Mouse (Mus musculus): ENCODE measurements around the gene Mfap2. TPM values are rescaled to one million over a fixed set of nuclear protein-coding genes. Genes with fewer than 3 reads are reported as not detected.
A peak's percentile ranks its signal among the peaks of the same experiment; 100 is the strongest.

Gene Mfap2
- polyA plus RNA-seq, 1 experiment from 2014 or later: 423 TPM

GRCm38 (mm10) chr4:141056970-141057369 lies 46.8 kb downstream of the Mfap2 start:
- WGBS: 94% methylated on average over 10 of the region's 10 CpGs
- H3K27ac ChIP-seq (ENCODE audit: low read length): no peak overlapping the region
- H3K27me3 ChIP-seq (ENCODE audit: control insufficient read depth, insufficient read depth, low read length): no peaks in the 10 kb centered on the region
- H3K9ac ChIP-seq (ENCODE audit: low read length): no peak overlapping the region
- H3K36me3 ChIP-seq (ENCODE audit: control insufficient read depth, insufficient read depth, low read length): no peaks in the 10 kb centered on the region
- no peak overlapping the region for H3K4me2 ChIP-seq (ENCODE audit: low read depth, low read length)
- H3K4me1 ChIP-seq (ENCODE audit: control insufficient read depth, insufficient read depth, low read length): peaks cover 16% of the 10 kb centered on the region
- H3K9me3 ChIP-seq (replicated peaks; ENCODE audit: control insufficient read depth, low read length): no peaks in the 10 kb centered on the region
- ATAC-seq (ENCODE audit: insufficient read depth, low FRiP score): no peak
- H3K4me3 ChIP-seq (replicated peaks; ENCODE audit: low read length): no peak overlapping the region

DNA sequence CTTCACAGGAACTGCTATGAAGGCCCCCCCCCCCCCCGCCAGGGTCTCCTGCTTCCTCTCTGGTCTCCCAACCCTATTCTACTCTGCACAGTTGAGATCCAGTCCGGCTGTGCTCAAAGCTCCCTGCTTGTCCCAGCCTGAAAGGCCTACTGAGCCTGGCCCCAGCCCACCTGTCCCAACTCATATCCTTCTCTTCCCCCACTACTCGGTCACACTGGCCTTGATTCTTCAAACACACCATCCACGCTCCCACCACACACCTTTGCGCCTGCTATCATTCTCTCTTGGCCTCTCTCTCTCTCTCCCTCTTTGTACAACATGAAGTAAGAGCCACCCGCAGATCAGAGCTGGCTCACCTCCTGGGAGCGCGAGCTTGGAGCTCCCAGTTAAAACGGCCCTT lies 48.6 kb downstream of the Mfap2 start:
- H3K4me2 ChIP-seq (ENCODE audit: low read depth, low read length): no peak overlapping the region
- ATAC-seq (ENCODE audit: insufficient read depth, low FRiP score): no peak
- H3K9me3 ChIP-seq (replicated peaks; ENCODE audit: control insufficient read depth, low read length): no peaks in the 10 kb centered on the region
- no peak overlapping the region for H3K4me3 ChIP-seq (replicated peaks; ENCODE audit: low read length)
- H3K9ac ChIP-seq (ENCODE audit: low read length): no peak overlapping the region
- no peaks in the 10 kb centered on the region for H3K27me3 ChIP-seq (ENCODE audit: control insufficient read depth, insufficient read depth, low read length)
- no peak overlapping the region for H3K27ac ChIP-seq (ENCODE audit: low read length)
- peaks cover 11% of the 10 kb centered on the region for H3K4me1 ChIP-seq (ENCODE audit: control insufficient read depth, insufficient read depth, low read length)
- WGBS: 66% methylated on average over 9 of the region's 9 CpGs
- H3K36me3 ChIP-seq (ENCODE audit: control insufficient read depth, insufficient read depth, low read length): no peaks in the 10 kb centered on the region

- Histone ChIP-seq H3K27ac (ENCODE audit: low read length) (peak overlapping the region; percentile 91), H3K27me3 (ENCODE audit: control insufficient read depth, insufficient read depth, low read length) (no peaks in the 10 kb centered on the region), H3K4me1 (ENCODE audit: control insufficient read depth, insufficient read depth, low read length) (peaks cover 7% of the 10 kb centered on the region; the same call in 1 of the 2 replicates), H3K36me3 (ENCODE audit: control insufficient read depth, insufficient read depth, low read length) (no peaks in the 10 kb centered on the region), H3K9me3 (replicated peaks; ENCODE audit: control insufficient read depth, low read length) (no peaks in the 10 kb centered on the region), H3K4me3 (replicated peaks; ENCODE audit: low read length) (peak overlapping the region; percentile 71), H3K4me2 (ENCODE audit: low read depth, low read length) (peak overlapping the region; percentile 80), H3K9ac (ENCODE audit: low read length) (peak overlapping the region; percentile 91)
- WGBS: 2% methylated on average over 32 of the region's 32 CpGs
- ATAC-seq (ENCODE audit: insufficient read depth, low FRiP score): peak; percentile 48; the same call in 1 of the 2 replicates
Observed at GRCm38 (mm10) chr4:141059616-141060425, 49.6 kb downstream of the Mfap2 start.

DNA sequence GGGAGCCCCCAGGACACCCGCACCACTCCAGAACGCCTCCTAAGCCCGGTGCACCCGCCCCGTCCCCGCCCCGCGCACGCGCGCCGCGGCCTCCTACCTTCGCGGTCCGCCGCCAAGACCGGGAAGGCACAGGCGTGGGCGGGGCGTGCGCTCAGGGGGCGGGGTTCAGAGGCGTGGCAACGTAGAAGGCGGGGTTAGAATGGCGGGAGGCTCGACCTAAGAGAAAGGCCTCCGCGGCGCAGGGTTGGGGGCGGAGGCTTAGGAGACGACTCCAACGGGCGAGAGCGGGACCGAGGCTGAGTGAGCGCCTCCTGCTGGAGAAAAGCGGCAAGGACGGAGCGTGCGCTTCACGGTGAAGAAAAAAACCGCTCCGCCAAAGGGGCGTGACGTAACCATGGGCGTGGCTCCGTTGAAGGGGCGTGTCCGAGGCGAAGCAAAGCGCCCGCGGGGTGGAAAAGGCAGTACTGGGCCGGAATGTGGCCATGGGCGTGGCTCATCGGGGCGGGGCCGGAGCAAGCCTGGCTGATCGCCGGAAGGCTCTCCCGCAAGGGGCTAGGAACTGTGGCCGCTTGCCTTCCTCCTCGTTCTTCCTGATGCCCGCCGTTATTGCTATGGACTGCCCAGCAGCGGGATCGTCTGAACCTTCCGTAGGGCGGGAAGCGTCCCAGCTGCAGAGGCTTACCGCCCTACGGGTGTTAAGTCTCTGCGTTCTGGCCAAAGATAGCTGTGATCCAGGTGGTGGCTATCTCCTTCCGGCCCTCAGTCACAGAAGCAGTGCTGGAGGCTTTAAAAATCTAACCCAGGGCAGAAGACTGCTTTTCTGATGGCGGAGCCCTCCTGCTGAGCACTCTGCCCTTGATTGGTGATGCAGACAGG lies 50.4 kb downstream of the Mfap2 start, which contains the start of gene Crocc:
TSS of gene Crocc (minus strand) at position 125 of the 876 bp plus-strand sequence.
- Histone ChIP-seq H3K9ac (ENCODE audit: low read length) (peak within 1 kb of the TSS; percentile 91), H3K9me3 (replicated peaks; ENCODE audit: control insufficient read depth, low read length) (no peaks in the 10 kb centered on the region), H3K4me1 (ENCODE audit: control insufficient read depth, insufficient read depth, low read length) (peaks cover 9% of the 10 kb centered on the region; the same call in 1 of the 2 replicates), H3K4me2 (ENCODE audit: low read depth, low read length) (peak within 1 kb of the TSS; percentile 80), H3K4me3 (replicated peaks; ENCODE audit: low read length) (peak within 1 kb of the TSS; percentile 71), H3K27me3 (ENCODE audit: control insufficient read depth, insufficient read depth, low read length) (no peaks in the 10 kb centered on the region), H3K27ac (ENCODE audit: low read length) (peak within 1 kb of the TSS; percentile 96), H3K36me3 (ENCODE audit: control insufficient read depth, insufficient read depth, low read length) (no peaks in the 10 kb centered on the region)
- WGBS: under 1% methylated on average over 77 of the region's 77 CpGs
- ATAC-seq (ENCODE audit: insufficient read depth, low FRiP score): peak; percentile 96

GRCm38 (mm10) chr4:141064104-141064659 lies 54.0 kb downstream of the Mfap2 start:
- Histone ChIP-seq H3K36me3 (ENCODE audit: control insufficient read depth, insufficient read depth, low read length) (no peaks in the 10 kb centered on the region; the same call in 1 of the 2 replicates), H3K4me2 (ENCODE audit: low read depth, low read length) (no peak overlapping the region), H3K4me1 (ENCODE audit: control insufficient read depth, insufficient read depth, low read length) (peaks cover 16% of the 10 kb centered on the region), H3K9me3 (replicated peaks; ENCODE audit: control insufficient read depth, low read length) (no peaks in the 10 kb centered on the region), H3K4me3 (replicated peaks; ENCODE audit: low read length) (no peak overlapping the region), H3K9ac (ENCODE audit: low read length) (no peak overlapping the region), H3K27ac (ENCODE audit: low read length) (no peak overlapping the region), H3K27me3 (ENCODE audit: control insufficient read depth, insufficient read depth, low read length) (no peaks in the 10 kb centered on the region)
- ATAC-seq (ENCODE audit: insufficient read depth, low FRiP score): no peak
- 86% methylated on average over 4 of the region's 4 CpGs for WGBS

- Histone ChIP-seq H3K9ac (ENCODE audit: low read length) (no peak overlapping the region), H3K9me3 (replicated peaks; ENCODE audit: control insufficient read depth, low read length) (no peaks in the 10 kb centered on the region), H3K27me3 (ENCODE audit: control insufficient read depth, insufficient read depth, low read length) (no peaks in the 10 kb centered on the region), H3K36me3 (ENCODE audit: control insufficient read depth, insufficient read depth, low read length) (no peaks in the 10 kb centered on the region; the same call in 1 of the 2 replicates), H3K4me2 (ENCODE audit: low read depth, low read length) (no peak overlapping the region), H3K4me3 (replicated peaks; ENCODE audit: low read length) (no peak overlapping the region), H3K27ac (ENCODE audit: low read length) (no peak overlapping the region), H3K4me1 (ENCODE audit: control insufficient read depth, insufficient read depth, low read length) (peaks cover 9% of the 10 kb centered on the region; the same call in 1 of the 2 replicates)
- 7% methylated on average over 8 of the region's 8 CpGs for WGBS
- ATAC-seq (ENCODE audit: insufficient read depth, low FRiP score): no peak
Observed at GRCm38 (mm10) chr4:141065123-141065522, 54.9 kb downstream of the Mfap2 start.

Other genes starting within 250 kb of the Mfap2 start
- 2.0 and 2.4 TPM in 2 replicates for gene Padi4, start 236.2 kb upstream of the Mfap2 start, polyA plus RNA-seq (2015; fragmentation: Nextera tagmentation; extraction: Ambion mirVana)
- 0.09 and 0.18 TPM in 2 replicates for gene Padi3, start 199.8 kb upstream of the Mfap2 start, polyA plus RNA-seq (2015; fragmentation: Nextera tagmentation; extraction: Ambion mirVana)
- gene Padi1, start 164.6 kb upstream of the Mfap2 start, polyA plus RNA-seq (2015; fragmentation: Nextera tagmentation; extraction: Ambion mirVana): 0.31 and 0.91 TPM in 2 replicates
- 3.2 and 4.0 TPM in 2 replicates for gene Padi2, start 104.1 kb upstream of the Mfap2 start, polyA plus RNA-seq (2015; fragmentation: Nextera tagmentation; extraction: Ambion mirVana)
- 399 and 401 TPM in 2 replicates for gene Sdhb, start 49.2 kb upstream of the Mfap2 start, polyA plus RNA-seq (2015; fragmentation: Nextera tagmentation; extraction: Ambion mirVana)
- 37.9 and 41.7 TPM in 2 replicates for gene Atp13a2, start 23.5 kb upstream of the Mfap2 start, polyA plus RNA-seq (2015; fragmentation: Nextera tagmentation; extraction: Ambion mirVana)
- 2.8 and 3.0 TPM in 2 replicates for gene Crocc, start 50.1 kb downstream of the Mfap2 start, polyA plus RNA-seq (2015; fragmentation: Nextera tagmentation; extraction: Ambion mirVana)
- 97.5 and 102 TPM in 2 replicates for gene Necap2, start 67.9 kb downstream of the Mfap2 start, polyA plus RNA-seq (2015; fragmentation: Nextera tagmentation; extraction: Ambion mirVana)
- gene Spata21, start 77.9 kb downstream of the Mfap2 start, polyA plus RNA-seq (2015; fragmentation: Nextera tagmentation; extraction: Ambion mirVana): 0.08 TPM in 1 of 2 replicates, not detected in the other
- 51.6 and 53.0 TPM in 2 replicates for gene Szrd1, start 129.4 kb downstream of the Mfap2 start, polyA plus RNA-seq (2015; fragmentation: Nextera tagmentation; extraction: Ambion mirVana)
- gene Fbxo42, start 137.5 kb downstream of the Mfap2 start, polyA plus RNA-seq (2015; fragmentation: Nextera tagmentation; extraction: Ambion mirVana): 18.3 and 22.0 TPM in 2 replicates
- 5.5 and 5.6 TPM in 2 replicates for gene Rsg1, start 203.5 kb downstream of the Mfap2 start, polyA plus RNA-seq (2015; fragmentation: Nextera tagmentation; extraction: Ambion mirVana)
- 16.1 and 18.9 TPM in 2 replicates for gene Arhgef19, start 229.1 kb downstream of the Mfap2 start, polyA plus RNA-seq (2015; fragmentation: Nextera tagmentation; extraction: Ambion mirVana)

Measured in stomach, embryonic 16.5 days (tissue).